Mouse (Mus musculus): ENCODE data around the gene Itga4. TPM values are rescaled to one million over a fixed set of nuclear protein-coding genes. Genes with fewer than 3 reads are reported as not detected.

The Itga4 gene
- polyA plus RNA-seq, 1 experiment, result 89.7 TPM

DNA sequence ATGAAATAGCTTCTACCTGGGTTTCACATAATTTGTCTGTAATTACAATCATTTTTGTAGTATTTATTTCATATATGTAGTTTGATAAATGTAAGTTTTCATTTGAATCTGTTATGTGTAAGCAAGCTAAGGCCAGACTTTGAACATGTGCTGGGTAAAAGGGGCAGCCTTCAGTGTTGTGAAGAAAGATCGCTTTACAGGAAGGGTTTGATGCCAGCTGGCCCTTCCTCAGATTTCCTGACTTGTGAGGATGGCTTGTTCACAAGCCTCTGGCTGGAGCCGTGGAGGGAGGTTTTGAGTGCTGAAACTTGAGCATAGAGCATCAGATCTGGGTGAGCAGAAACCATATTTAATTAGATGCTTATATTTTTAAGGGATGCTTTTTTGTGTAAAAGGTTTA is 72.9 kb downstream of the Itga4 start:
- WGBS, result 45% methylated on average over 2 of the region's 2 CpGs
- H3K4me3 ChIP-seq (ENCODE audit: insufficient read depth, low read depth, low read length), result no peak overlapping the region
- no peaks in the 10 kb centered on the region for H3K4me1 ChIP-seq (ENCODE audit: control insufficient read depth, insufficient read depth, low read length)
- no peak overlapping the region for H3K27ac ChIP-seq (ENCODE audit: insufficient read depth, low read depth, low read length)
- TF ChIP-seq CTCF (IDR thresholded peaks at IDR 0.05; ENCODE audit: insufficient read depth, low read depth, low read length), result no peak
- no peak for TF ChIP-seq POLR2A (IDR thresholded peaks at IDR 0.05; ENCODE audit: insufficient read depth, low read depth, low read length)

DNA sequence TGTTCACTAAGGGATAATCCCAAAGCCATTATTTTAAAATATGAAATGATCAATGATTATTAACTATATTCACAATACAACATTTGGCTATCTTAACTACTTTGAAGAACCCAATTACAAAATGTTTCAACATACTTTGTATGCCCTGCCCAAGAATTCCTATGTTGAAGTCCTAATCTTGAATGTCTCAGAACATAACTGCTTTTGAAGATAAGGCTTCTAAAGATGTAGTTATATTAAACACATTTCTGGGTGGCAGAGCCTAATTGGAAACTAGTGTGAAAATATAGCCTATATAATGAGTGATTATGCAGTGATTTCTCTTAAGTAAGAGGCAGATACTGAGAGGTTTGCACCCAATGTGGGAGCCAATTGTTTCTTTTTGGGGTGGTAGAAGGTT is 79.4 kb downstream of the Itga4 start:
- no peaks in the 10 kb centered on the region for H3K4me1 ChIP-seq (ENCODE audit: control insufficient read depth, insufficient read depth, low read length)

DNA sequence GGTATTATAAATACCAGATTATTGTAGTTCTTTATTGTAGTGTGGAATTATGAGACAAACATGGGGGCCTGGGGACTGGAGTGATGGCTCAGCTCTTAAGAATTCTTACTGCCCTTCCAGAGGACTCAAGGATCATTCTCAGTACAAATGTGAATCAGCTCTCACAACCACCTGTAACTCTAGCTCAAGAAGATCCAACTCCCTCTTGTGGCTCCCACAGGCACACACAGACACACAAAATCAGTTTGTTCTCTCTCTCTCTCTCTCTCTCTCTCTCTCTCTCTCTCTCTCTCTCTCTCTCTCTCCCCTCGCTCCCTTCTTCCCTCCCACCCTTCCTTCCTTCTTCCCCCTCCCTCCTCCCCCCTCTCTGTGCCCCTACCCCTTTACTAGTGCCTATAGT is 80.9 kb downstream of the Itga4 start:
- 70% methylated on average over 1 of the region's 1 CpGs for WGBS

More for the DNA sequence above, 79.4 kb downstream of the Itga4 start:
- TF ChIP-seq CTCF (IDR thresholded peaks at IDR 0.05; ENCODE audit: insufficient read depth, low read depth, low read length) (no peak), POLR2A (IDR thresholded peaks at IDR 0.05; ENCODE audit: insufficient read depth, low read depth, low read length) (no peak)
- Histone ChIP-seq H3K4me3 (ENCODE audit: insufficient read depth, low read depth, low read length) (no peak overlapping the region), H3K27ac (ENCODE audit: insufficient read depth, low read depth, low read length) (no peak overlapping the region)

DNA sequence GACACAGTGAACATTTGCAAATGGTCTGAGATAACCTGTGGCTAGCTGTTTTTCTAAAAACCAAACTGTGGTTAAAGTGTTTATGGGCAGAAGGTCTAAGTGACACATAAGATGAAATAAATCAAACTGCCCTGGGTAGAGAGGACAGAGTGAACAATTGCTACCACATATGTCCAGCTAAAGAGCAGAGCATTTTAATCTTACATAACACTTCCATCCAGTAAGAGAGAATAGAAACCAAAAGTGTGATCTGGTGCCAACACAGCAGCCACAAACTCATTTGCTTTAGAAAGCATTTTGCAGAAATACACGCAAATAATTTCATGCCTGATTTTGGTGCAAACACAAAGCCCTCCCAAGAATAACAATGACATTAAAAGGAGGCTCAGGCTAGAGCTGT is 83.8 kb downstream of the Itga4 start:
- no peak for TF ChIP-seq CTCF (IDR thresholded peaks at IDR 0.05; ENCODE audit: insufficient read depth, low read depth, low read length)
- no peak for TF ChIP-seq POLR2A (IDR thresholded peaks at IDR 0.05; ENCODE audit: insufficient read depth, low read depth, low read length)
- WGBS, result 50% methylated on average over 1 of the region's 1 CpGs
- H3K27ac ChIP-seq (ENCODE audit: insufficient read depth, low read depth, low read length), result no peak overlapping the region
- no peak overlapping the region for H3K4me3 ChIP-seq (ENCODE audit: insufficient read depth, low read depth, low read length)
- no peaks in the 10 kb centered on the region for H3K4me1 ChIP-seq (ENCODE audit: control insufficient read depth, insufficient read depth, low read length)

More for the DNA sequence above, 80.9 kb downstream of the Itga4 start:
- H3K4me1 ChIP-seq (ENCODE audit: control insufficient read depth, insufficient read depth, low read length), result no peaks in the 10 kb centered on the region
- TF ChIP-seq CTCF (IDR thresholded peaks at IDR 0.05; ENCODE audit: insufficient read depth, low read depth, low read length), result no peak
- no peak for TF ChIP-seq POLR2A (IDR thresholded peaks at IDR 0.05; ENCODE audit: insufficient read depth, low read depth, low read length)
- H3K4me3 ChIP-seq (ENCODE audit: insufficient read depth, low read depth, low read length), result no peak overlapping the region
- no peak overlapping the region for H3K27ac ChIP-seq (ENCODE audit: insufficient read depth, low read depth, low read length)

DNA sequence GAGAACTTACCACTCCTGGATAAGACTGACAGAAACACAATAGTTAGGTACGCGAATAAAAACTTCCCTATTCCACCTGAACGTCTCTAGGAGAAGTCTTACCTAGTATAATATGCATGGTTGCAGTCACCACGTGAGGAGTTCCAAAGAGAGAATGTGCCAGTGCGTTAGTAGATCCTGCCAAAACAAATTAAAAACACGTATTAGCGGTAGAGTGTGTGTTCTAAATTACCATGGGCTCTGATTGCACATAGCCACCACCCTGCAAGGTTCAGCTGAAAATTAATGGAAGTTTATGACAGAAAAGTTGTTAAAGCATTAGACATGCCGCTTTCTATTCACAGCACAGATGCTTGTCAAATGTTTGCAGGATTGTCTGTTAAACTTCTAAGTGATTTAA is 87.9 kb downstream of the Itga4 start:
- no peak overlapping the region for H3K27ac ChIP-seq (ENCODE audit: insufficient read depth, low read depth, low read length)
- TF ChIP-seq POLR2A (IDR thresholded peaks at IDR 0.05; ENCODE audit: insufficient read depth, low read depth, low read length) (no peak), CTCF (IDR thresholded peaks at IDR 0.05; ENCODE audit: insufficient read depth, low read depth, low read length) (no peak)
- H3K4me3 ChIP-seq (ENCODE audit: insufficient read depth, low read depth, low read length), result no peak overlapping the region
- no peaks in the 10 kb centered on the region for H3K4me1 ChIP-seq (ENCODE audit: control insufficient read depth, insufficient read depth, low read length)
- WGBS, result 72% methylated on average over 8 of the region's 8 CpGs

DNA sequence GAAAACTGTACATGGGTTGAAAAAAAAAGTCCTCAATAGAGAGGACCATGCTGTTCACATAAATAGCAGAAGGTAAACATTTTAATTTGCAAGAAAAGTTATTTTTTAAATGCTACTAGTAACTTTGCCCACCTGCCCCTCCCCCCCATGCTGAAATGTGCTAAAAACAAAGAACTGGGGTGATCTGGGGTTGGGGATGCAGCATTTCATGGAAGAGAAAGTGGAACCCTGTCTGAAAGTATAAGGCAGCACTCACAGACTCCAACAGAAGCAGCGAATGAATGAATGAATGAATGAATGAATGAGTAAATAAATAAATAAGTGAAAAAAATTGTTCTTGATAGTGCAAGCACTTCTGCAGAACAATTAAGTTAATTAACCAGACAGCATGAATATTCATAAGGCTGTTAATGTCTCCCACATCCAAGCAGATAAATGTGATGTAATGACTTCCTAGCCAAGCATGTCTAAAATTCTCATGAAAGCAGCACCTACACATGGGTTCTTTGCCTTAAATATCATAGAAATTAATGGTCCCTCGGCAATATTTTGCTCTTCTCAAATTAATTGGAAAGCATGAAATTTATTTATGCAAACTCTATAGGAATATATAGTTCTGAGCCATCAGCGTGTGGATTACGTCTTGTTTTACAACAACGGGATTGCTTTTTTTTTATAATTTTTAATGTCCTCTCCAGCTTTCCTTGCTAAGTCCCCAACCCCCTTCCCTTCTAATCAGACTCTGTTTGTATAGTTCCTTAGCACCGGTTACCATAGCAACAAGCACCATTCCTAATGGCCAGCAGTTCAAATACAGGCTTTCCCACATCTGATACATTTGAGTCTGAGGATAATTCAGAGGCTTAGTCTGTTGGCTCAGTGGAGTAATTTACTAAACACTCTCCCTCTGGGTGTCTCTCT is 96.2 kb downstream of the Itga4 start:
- Histone ChIP-seq H3K4me1 (ENCODE audit: control insufficient read depth, insufficient read depth, low read length) (no peaks in the 10 kb centered on the region), H3K27ac (ENCODE audit: insufficient read depth, low read depth, low read length) (no peak overlapping the region), H3K4me3 (ENCODE audit: insufficient read depth, low read depth, low read length) (no peak overlapping the region)
- no peak for TF ChIP-seq CTCF (IDR thresholded peaks at IDR 0.05; ENCODE audit: insufficient read depth, low read depth, low read length)
- TF ChIP-seq POLR2A (IDR thresholded peaks at IDR 0.05; ENCODE audit: insufficient read depth, low read depth, low read length), result no peak
- 56% methylated on average over 6 of the region's 6 CpGs for WGBS

DNA sequence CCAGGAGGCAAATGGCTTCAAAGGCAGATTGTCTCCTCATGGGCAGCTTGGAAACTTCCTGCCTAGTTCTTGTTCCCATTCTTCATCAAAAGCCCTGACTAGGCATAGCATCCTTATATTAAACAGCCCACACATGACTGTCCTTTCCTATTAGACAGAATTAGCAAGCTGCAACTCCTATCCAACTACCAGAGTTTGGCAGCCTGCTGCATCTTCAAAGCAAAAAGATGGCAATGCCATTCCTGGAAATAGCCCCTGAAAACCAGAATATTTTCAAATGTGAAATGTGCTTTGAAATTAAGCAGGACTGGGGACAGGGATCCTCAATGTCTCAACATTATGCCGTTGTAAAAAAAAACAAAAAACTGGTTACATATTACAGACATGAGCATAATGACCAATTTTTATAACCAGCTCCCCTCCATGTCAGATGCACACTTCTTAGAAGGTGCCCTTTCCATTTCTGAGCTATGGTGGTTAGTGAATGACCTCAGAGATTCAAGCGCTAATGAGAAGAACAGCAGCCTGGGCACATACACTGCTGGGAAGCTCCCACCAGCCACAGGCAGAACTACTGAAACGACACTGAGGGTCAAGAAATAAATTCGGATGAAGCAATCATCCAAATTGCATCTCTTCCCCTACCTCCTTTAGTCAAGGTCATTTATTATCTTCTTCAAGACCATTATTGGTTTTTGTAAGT is 97.0 kb downstream of the Itga4 start:
- H3K4me3 ChIP-seq (ENCODE audit: insufficient read depth, low read depth, low read length), result no peak overlapping the region
- TF ChIP-seq CTCF (IDR thresholded peaks at IDR 0.05; ENCODE audit: insufficient read depth, low read depth, low read length) (no peak), POLR2A (IDR thresholded peaks at IDR 0.05; ENCODE audit: insufficient read depth, low read depth, low read length) (no peak)
- H3K27ac ChIP-seq (ENCODE audit: insufficient read depth, low read depth, low read length), result no peak overlapping the region
- no peaks in the 10 kb centered on the region for H3K4me1 ChIP-seq (ENCODE audit: control insufficient read depth, insufficient read depth, low read length)
- WGBS, result 89% methylated on average over 4 of the region's 4 CpGs

DNA sequence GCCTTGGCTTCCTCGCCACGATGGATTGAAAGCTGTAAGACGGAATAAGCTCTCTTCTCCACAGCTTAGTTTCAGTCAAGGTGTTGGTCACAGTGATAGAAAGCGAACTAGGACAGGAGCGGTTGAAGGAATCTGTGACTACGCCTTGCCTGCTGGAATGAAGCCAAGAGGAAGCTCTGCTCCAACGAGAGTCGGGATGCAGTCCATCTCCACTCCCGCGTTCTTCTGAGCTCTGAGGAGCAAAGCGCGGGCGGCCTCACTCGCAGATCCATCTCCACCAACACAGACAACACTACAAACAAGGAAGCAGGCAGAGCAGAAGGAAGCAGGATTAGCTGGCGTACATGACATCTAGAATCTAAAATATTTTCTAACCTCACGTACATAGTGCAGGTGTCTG is 99.5 kb downstream of the Itga4 start:
- Histone ChIP-seq H3K4me3 (ENCODE audit: insufficient read depth, low read depth, low read length) (no peak overlapping the region), H3K27ac (ENCODE audit: insufficient read depth, low read depth, low read length) (no peak overlapping the region), H3K4me1 (ENCODE audit: control insufficient read depth, insufficient read depth, low read length) (no peaks in the 10 kb centered on the region)
- WGBS, result 90% methylated on average over 16 of the region's 16 CpGs
- TF ChIP-seq POLR2A (IDR thresholded peaks at IDR 0.05; ENCODE audit: insufficient read depth, low read depth, low read length), result no peak
- TF ChIP-seq CTCF (IDR thresholded peaks at IDR 0.05; ENCODE audit: insufficient read depth, low read depth, low read length), result no peak

DNA sequence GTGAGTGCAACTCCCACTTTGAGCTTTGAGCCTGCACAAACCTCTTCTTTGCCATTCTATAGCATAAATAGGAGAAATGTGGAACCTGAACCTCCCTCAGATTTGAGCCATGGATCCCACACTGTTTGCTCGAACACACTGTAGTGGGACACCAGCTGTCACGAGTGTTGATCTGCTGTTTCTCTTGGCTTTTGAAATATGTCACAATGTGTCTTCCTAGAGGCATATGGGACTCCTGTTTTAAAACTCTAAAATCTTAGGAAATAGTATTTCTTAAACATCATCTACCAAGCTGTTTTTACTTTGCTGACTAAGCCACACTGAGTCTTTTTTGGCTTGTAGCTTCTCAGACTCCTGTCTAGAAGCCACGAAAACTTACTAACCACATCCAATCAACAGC is 102.6 kb downstream of the Itga4 start:
- Histone ChIP-seq H3K27ac (ENCODE audit: insufficient read depth, low read depth, low read length) (no peak overlapping the region), H3K4me3 (ENCODE audit: insufficient read depth, low read depth, low read length) (no peak overlapping the region), H3K4me1 (ENCODE audit: control insufficient read depth, insufficient read depth, low read length) (no peaks in the 10 kb centered on the region)
- WGBS, result 92% methylated on average over 3 of the region's 3 CpGs
- TF ChIP-seq CTCF (IDR thresholded peaks at IDR 0.05; ENCODE audit: insufficient read depth, low read depth, low read length), result no peak
- TF ChIP-seq POLR2A (IDR thresholded peaks at IDR 0.05; ENCODE audit: insufficient read depth, low read depth, low read length), result no peak
